Mouse (Mus musculus) stomach, postnatal 0 days (tissue): Measurements from ENCODE around the gene Ccnl2.

Experiments
- CTCF ChIP-seq: IDR thresholded peaks from 2 replicates; pipeline ENCODE4 v1.5.1; 2016; ENCODE audit warnings: antibody characterized with exemption, low read depth, mild to moderate bottlenecking, moderate library complexity
- EP300 ChIP-seq: optimal IDR thresholded peaks from 2 replicates; pipeline ENCODE3; 2016; ENCODE audit warnings: antibody characterized with exemption

GRCm38 (mm10) chr4:155803340-155804041 is 8.8 kb upstream of the Ccnl2 start:
- TF ChIP-seq CTCF (no peak), EP300 (no peak)
